In genomic region chr14:21750881-21751542, GRCm38 (mm10) we compare ENCODE assay signal across 7 mouse cellular contexts. TPM values are rescaled to one million over a fixed set of nuclear protein-coding genes. Genes with fewer than 3 reads are reported as not detected.
DNase-seq lines count a peak whose midpoint lies in the region; ATAC-seq lines count a peak whose summit lies in the region.

Gene Dusp13, minus strand, starts transcription at chr14:21751181.

- peak within 1 kb of the TSS; percentile 63 for H3K27ac ChIP-seq in embryonic facial prominence, embryonic 11.5 days (replicated peaks; ENCODE audit: low read depth, low read length)
- H3K27ac ChIP-seq in limb, embryonic 13.5 days = peak within 1 kb of the TSS; percentile 81
- peak within 1 kb of the TSS; percentile 85 for H3K27ac ChIP-seq in midbrain, embryonic 14.5 days (replicated peaks; ENCODE audit: low read depth, low read length)

- peak within 1 kb of the TSS; percentile 78 for H3K4me3 ChIP-seq in embryonic facial prominence, embryonic 11.5 days (ENCODE audit: low read depth, low read length)
- H3K4me3 ChIP-seq in limb, embryonic 13.5 days = peak within 1 kb of the TSS; percentile 93
- peak within 1 kb of the TSS; percentile 99 for H3K4me3 ChIP-seq in midbrain, embryonic 14.5 days (replicated peaks; ENCODE audit: low read depth, low read length)

- H3K9me3 ChIP-seq in embryonic facial prominence, embryonic 11.5 days (replicated peaks; ENCODE audit: control insufficient read depth, low read length) = no peaks in the 10 kb centered on the region
- no peaks in the 10 kb centered on the region for H3K9me3 ChIP-seq in limb, embryonic 13.5 days
- H3K9me3 ChIP-seq in midbrain, embryonic 14.5 days (ENCODE audit: control insufficient read depth, low read length) = no peaks in the 10 kb centered on the region

- peak within 1 kb of the TSS; percentile 83 for H3K4me2 ChIP-seq in embryonic facial prominence, embryonic 11.5 days (ENCODE audit: low read depth, low read length)
- H3K4me2 ChIP-seq in limb, embryonic 13.5 days (replicated peaks) = peak within 1 kb of the TSS; percentile 88
- peak within 1 kb of the TSS; percentile 64 for H3K4me2 ChIP-seq in midbrain, embryonic 14.5 days (ENCODE audit: low read length)

- peak within 1 kb of the TSS; percentile 68 for H3K9ac ChIP-seq in embryonic facial prominence, embryonic 11.5 days (replicated peaks; ENCODE audit: low read length)
- H3K9ac ChIP-seq in limb, embryonic 13.5 days = peak within 1 kb of the TSS; percentile 90
- H3K9ac ChIP-seq in midbrain, embryonic 14.5 days (replicated peaks; ENCODE audit: low read length) = peak within 1 kb of the TSS; percentile 91

- no peaks in the 10 kb centered on the region for H3K36me3 ChIP-seq in embryonic facial prominence, embryonic 11.5 days (replicated peaks; ENCODE audit: control insufficient read depth, insufficient read depth, low read depth, low read length)
- H3K36me3 ChIP-seq in limb, embryonic 13.5 days = no peaks in the 10 kb centered on the region
- H3K36me3 ChIP-seq in midbrain, embryonic 14.5 days (ENCODE audit: control insufficient read depth, insufficient read depth, low read length) = no peaks in the 10 kb centered on the region

- ATAC-seq in embryonic facial prominence, embryonic 11.5 days (replicated peaks; ENCODE audit: insufficient number of reproducible peaks, low FRiP score, low TSS enrichment, low read depth) = peak; percentile 72
- peak; percentile 69 for ATAC-seq in limb, embryonic 13.5 days (ENCODE audit: low FRiP score, low read depth)
- peak; percentile 74 for ATAC-seq in midbrain, embryonic 14.5 days (ENCODE audit: low FRiP score, low TSS enrichment)

- peak; percentile 72 for DNase-seq in adrenal gland, adult 8-10 months
- DNase-seq in embryonic facial prominence, embryonic 11.5 days (ENCODE audit: low spot score) = peak; percentile 60
- peak; percentile 65 for DNase-seq in heart, adult 8-10 months (ENCODE audit: low spot score)
- peak; percentile 70 to 78 for DNase-seq in kidney, adult 8-10 months
- DNase-seq in midbrain, embryonic 14.5 days = peak; percentile 80
- peak; percentile 35 for DNase-seq in spleen, adult 12 weeks (ENCODE audit: low spot score)

- no peaks in the 10 kb centered on the region for H3K4me1 ChIP-seq in embryonic facial prominence, embryonic 11.5 days (ENCODE audit: control insufficient read depth, insufficient read depth, low read length)
- peaks cover 19% of the 10 kb centered on the region for H3K4me1 ChIP-seq in limb, embryonic 13.5 days
- H3K4me1 ChIP-seq in midbrain, embryonic 14.5 days (ENCODE audit: control insufficient read depth, insufficient read depth, low read length) = peaks cover 12% of the 10 kb centered on the region

- no peaks in the 10 kb centered on the region for H3K27me3 ChIP-seq in embryonic facial prominence, embryonic 11.5 days (ENCODE audit: control insufficient read depth, insufficient read depth, low read length)
- no peaks in the 10 kb centered on the region for H3K27me3 ChIP-seq in limb, embryonic 13.5 days
- H3K27me3 ChIP-seq in midbrain, embryonic 14.5 days (ENCODE audit: control insufficient read depth, insufficient read depth, low read length) = no peaks in the 10 kb centered on the region

- under 1% methylated on average over 26 of the region's 26 CpGs for whole genome bisulfite sequencing in embryonic facial prominence, embryonic 11.5 days
- under 1% methylated on average over 26 of the region's 26 CpGs for WGBS in limb, embryonic 13.5 days
- WGBS in midbrain, embryonic 14.5 days = under 1% methylated on average over 26 of the region's 26 CpGs

RNA-seq across cellular contexts. Expression of gene Dusp13, which starts in this region (rescaled TPM):
- total RNA-seq in adrenal gland, adult 8-10 months (2022) = under 1 TPM; 0.44 to 0.86 (median 0.56) TPM
- not detected in 2 replicates for polyA plus RNA-seq in embryonic facial prominence, embryonic 11.5 days (2014; fragmentation: Nextera tagmentation; extraction: Ambion mirVana)
- total RNA-seq in heart, adult 8-10 months (2022) = 1 to 10 TPM; 1.4 to 3.6 (median 2.5) TPM
- polyA plus RNA-seq in limb, embryonic 13.5 days (2015; fragmentation: Nextera tagmentation; extraction: Ambion mirVana) = 0.46 and 0.54 TPM in 2 replicates
- not detected in 2 replicates for polyA plus RNA-seq in midbrain, embryonic 14.5 days (2014; fragmentation: Nextera tagmentation; extraction: Ambion mirVana)

Comparison
In these comparisons a context has a peak if more than half of its experiments do, and no peak if none do; other contexts are left out.
1. Peak in every context shown above with its lines: DNase-seq, ATAC-seq, H3K4me3 ChIP-seq and H3K27ac ChIP-seq.
2. Peak in DNase-seq in adrenal gland, adult 8-10 months; RNA of the gene not detected or under 1 TPM.
3. Peak in DNase-seq, ATAC-seq, H3K4me3 ChIP-seq, H3K27ac ChIP-seq, H3K9ac ChIP-seq and H3K4me2 ChIP-seq in embryonic facial prominence, embryonic 11.5 days; RNA of the gene not detected or under 1 TPM.
4. Peak in ATAC-seq, H3K4me3 ChIP-seq, H3K27ac ChIP-seq, H3K9ac ChIP-seq and H3K4me2 ChIP-seq in limb, embryonic 13.5 days; RNA of the gene not detected or under 1 TPM.
5. Peak in DNase-seq, ATAC-seq, H3K4me3 ChIP-seq, H3K27ac ChIP-seq, H3K9ac ChIP-seq and H3K4me2 ChIP-seq in midbrain, embryonic 14.5 days; RNA of the gene not detected or under 1 TPM.